Mouse (Mus musculus) hindbrain, embryonic 14.5 days (tissue): ENCODE results near the gene Nemf. TPM values are rescaled to one million over a fixed set of nuclear protein-coding genes. Genes with fewer than 3 reads are reported as not detected.
A peak's percentile ranks its signal among the peaks of the same experiment; 100 is the strongest.

Experiments
- ATAC-seq: fragments of 200-750 bp; cut with Nextera tagmentation; 2 replicates; pipeline ENCODE4 v1.8.0; 2017; ENCODE audit warnings: moderate number of reproducible peaks, mild to moderate bottlenecking, moderate TSS enrichment, moderate library complexity; ENCODE audit not compliant: low FRiP score
- DNase-seq: peaks from one replicate; pipeline ENCODE4 v3.0.0-alpha.2; 2015; ENCODE audit warnings: low spot score
- H3K27ac ChIP-seq: fragments of 300-500 bp; sonication (generic); 2 replicates; pipeline ENCODE4 v1.5.1; 2014; ENCODE audit warnings: mild to moderate bottlenecking, moderate library complexity
- H3K27me3 ChIP-seq: fragments of 300-500 bp; sonication (generic); 2 replicates; pipeline ENCODE4 v1.6.1; 2014; ENCODE audit warnings: mild to moderate bottlenecking, low read length, mixed read lengths; ENCODE audit not compliant: control insufficient read depth, insufficient read depth
- H3K36me3 ChIP-seq: fragments of 300-500 bp; sonication (generic); replicated peaks from 2 replicates; pipeline ENCODE4 v1.6.1; 2014; ENCODE audit not compliant: control insufficient read depth, insufficient read depth
- H3K4me1 ChIP-seq: fragments of 300-500 bp; sonication (generic); replicated peaks from 2 replicates; pipeline ENCODE4 v1.6.1; 2014; ENCODE audit warnings: antibody characterized with exemption, low read length, mixed read lengths; ENCODE audit not compliant: control insufficient read depth, insufficient read depth
- H3K4me2 ChIP-seq: fragments of 300-500 bp; sonication (generic); replicated peaks from 2 replicates; pipeline ENCODE4 v1.6.1; 2014; ENCODE audit warnings: mild to moderate bottlenecking, moderate library complexity
- H3K4me3 ChIP-seq: fragments of 300-500 bp; sonication (generic); replicated peaks from 2 replicates; pipeline ENCODE4 v1.5.1; 2014; ENCODE audit warnings: mild to moderate bottlenecking, low read length
- H3K9ac ChIP-seq: fragments of 300-500 bp; sonication (generic); 2 replicates; pipeline ENCODE4 v1.6.1; 2014
- H3K9me3 ChIP-seq: fragments of 300-500 bp; sonication (generic); 2 replicates; pipeline ENCODE4 v1.6.1; 2016; ENCODE audit warnings: low read length; ENCODE audit not compliant: control insufficient read depth
- WGBS: fragments of 180-500 bp; shearing (Covaris S2); extraction: QIAGEN DNeasy Blood & Tissue Kit; methylation state at CpG from one replicate; pipeline ENCODE4 v1.1.7; 2014; 5-methylcytosine and 5-hydroxymethylcytosine counted together
- polyA plus RNA-seq: library from polyadenylated mRNA; unstranded; fragments of >200 nt; fragmentation: Nextera tagmentation; extraction: Ambion mirVana; gene quantifications from 2 replicates; pipeline ENCODE4 v1.2.1, GENCODE M21; 2014

Nemf gene
- polyA plus RNA-seq, 1 experiment from 2014 or later = 77.2 TPM

- peak overlapping the region; percentile 100 for H3K4me3 ChIP-seq
- peaks cover 28% of the 10 kb centered on the region for H3K36me3 ChIP-seq
- ATAC-seq (no peak), DNase-seq (no peak)
- H3K4me1 ChIP-seq = peaks cover 23% of the 10 kb centered on the region
- 42% methylated on average over 11 of the region's 11 CpGs for WGBS
- H3K9ac ChIP-seq = peak overlapping the region; percentile 96
- H3K9me3 ChIP-seq = no peaks in the 10 kb centered on the region
- H3K27me3 ChIP-seq = no peaks in the 10 kb centered on the region
- peak overlapping the region; percentile 97 for H3K4me2 ChIP-seq
- no peak overlapping the region for H3K27ac ChIP-seq
These were observed 17.1 kb upstream of the Nemf start for GRCm38 (mm10) chr12:69373850-69374766.

GRCm38 (mm10) chr12:69372731-69373331 lies 15.9 kb upstream of the Nemf start:
- WGBS = under 1% methylated on average over 42 of the region's 42 CpGs
- ATAC-seq = peak; percentile 4; the same call in 1 of the 2 replicates

GRCm38 (mm10) chr12:69371854-69372671 lies 15.1 kb upstream of the Nemf start, which contains the start of the genes Arf6 and Gm9887:
Arf6 (plus strand) TSS chr12:69372150.
Gm9887 (minus strand) TSS chr12:69372458.
- peak within 1 kb of the TSS; percentile 94 for H3K27ac ChIP-seq
- H3K4me2 ChIP-seq = peak within 1 kb of the TSS; percentile 97
- under 1% methylated on average over 101 of the region's 121 CpGs for WGBS
- no peaks in the 10 kb centered on the region for H3K27me3 ChIP-seq
- peak within 1 kb of the TSS; percentile 96 for H3K9ac ChIP-seq
- no peaks in the 10 kb centered on the region for H3K9me3 ChIP-seq
- H3K4me1 ChIP-seq = peaks cover 23% of the 10 kb centered on the region
- H3K4me3 ChIP-seq = peak within 1 kb of the TSS; percentile 100
- ATAC-seq (peak; percentile 95), DNase-seq (peak; percentile 99)
- H3K36me3 ChIP-seq = peaks cover 20% of the 10 kb centered on the region

More at GRCm38 (mm10) chr12:69372731-69373331, 15.9 kb upstream of the Nemf start:
- peak overlapping the region; percentile 97 for H3K4me2 ChIP-seq
- DNase-seq = no peak
- peak overlapping the region; percentile 96 for H3K9ac ChIP-seq
- H3K27me3 ChIP-seq = no peaks in the 10 kb centered on the region
- H3K4me3 ChIP-seq = peak overlapping the region; percentile 100
- H3K9me3 ChIP-seq = no peaks in the 10 kb centered on the region
- peak overlapping the region; percentile 94 for H3K27ac ChIP-seq
- H3K36me3 ChIP-seq = peaks cover 20% of the 10 kb centered on the region
- peaks cover 23% of the 10 kb centered on the region for H3K4me1 ChIP-seq

GRCm38 (mm10) chr12:69371421-69371853 lies 14.5 kb upstream of the Nemf start:
- H3K4me2 ChIP-seq = peak overlapping the region; percentile 97
- no peaks in the 10 kb centered on the region for H3K9me3 ChIP-seq
- ATAC-seq (peak; percentile 91), DNase-seq (no peak)
- H3K4me1 ChIP-seq = peaks cover 23% of the 10 kb centered on the region
- 0% methylated on average over 23 of the region's 24 CpGs for WGBS
- H3K4me3 ChIP-seq = peak overlapping the region; percentile 100
- H3K27ac ChIP-seq = peak overlapping the region; percentile 94
- peak overlapping the region; percentile 69 for H3K9ac ChIP-seq
- H3K36me3 ChIP-seq = peaks cover 20% of the 10 kb centered on the region
- H3K27me3 ChIP-seq = no peaks in the 10 kb centered on the region

- WGBS = 17% methylated on average over 7 of the region's 7 CpGs
- Histone ChIP-seq H3K27ac (peak overlapping the region; percentile 94; the same call in 1 of the 2 replicates), H3K36me3 (peaks cover 17% of the 10 kb centered on the region), H3K9me3 (no peaks in the 10 kb centered on the region), H3K4me2 (peak overlapping the region; percentile 97), H3K4me3 (peak overlapping the region; percentile 100), H3K9ac (peak overlapping the region; percentile 69), H3K4me1 (peaks cover 23% of the 10 kb centered on the region), H3K27me3 (no peaks in the 10 kb centered on the region)
- no peak for DNase-seq
- ATAC-seq = no peak
These were observed 14.0 kb upstream of the Nemf start for GRCm38 (mm10) chr12:69370936-69371335.

GRCm38 (mm10) chr12:69367557-69367956 lies 10.6 kb upstream of the Nemf start:
- Histone ChIP-seq H3K4me2 (no peak overlapping the region), H3K36me3 (no peaks in the 10 kb centered on the region), H3K27me3 (no peaks in the 10 kb centered on the region), H3K27ac (no peak overlapping the region), H3K4me3 (no peak overlapping the region), H3K9ac (no peak overlapping the region), H3K9me3 (no peaks in the 10 kb centered on the region), H3K4me1 (peaks cover 4% of the 10 kb centered on the region; the same call in 1 of the 2 replicates)
- WGBS = 81% methylated on average over 2 of the region's 2 CpGs
- ATAC-seq (no peak), DNase-seq (no peak)

- no peaks in the 10 kb centered on the region for H3K9me3 ChIP-seq
- ATAC-seq = no peak
- no peak overlapping the region for H3K4me2 ChIP-seq
- peaks cover 4% of the 10 kb centered on the region; the same call in 1 of the 2 replicates for H3K4me1 ChIP-seq
- no peak for DNase-seq
- no peaks in the 10 kb centered on the region for H3K36me3 ChIP-seq
- no peak overlapping the region for H3K27ac ChIP-seq
- H3K27me3 ChIP-seq = no peaks in the 10 kb centered on the region
- H3K4me3 ChIP-seq = no peak overlapping the region
- no peak overlapping the region for H3K9ac ChIP-seq
These were observed 9.5 kb upstream of the Nemf start for GRCm38 (mm10) chr12:69366424-69366823.

- DNase-seq (no peak), ATAC-seq (no peak)
- peaks cover 2% of the 10 kb centered on the region; the same call in 1 of the 2 replicates for H3K4me1 ChIP-seq
- no peaks in the 10 kb centered on the region for H3K27me3 ChIP-seq
- no peak overlapping the region for H3K4me3 ChIP-seq
- no peak overlapping the region for H3K9ac ChIP-seq
- no peaks in the 10 kb centered on the region for H3K36me3 ChIP-seq
- no peaks in the 10 kb centered on the region for H3K9me3 ChIP-seq
- no peak overlapping the region for H3K27ac ChIP-seq
- no peak overlapping the region for H3K4me2 ChIP-seq
- 79% methylated on average over 7 of the region's 7 CpGs for WGBS
These were observed 8.8 kb upstream of the Nemf start for GRCm38 (mm10) chr12:69365757-69366156.
